Mouse (Mus musculus): ENCODE results near the gene Clint1.

- TF ChIP-seq GATA1 (IDR thresholded peaks at IDR 0.05; ENCODE audit: low read length): no peak
- no peak for TF ChIP-seq TAL1 (IDR thresholded peaks at IDR 0.05; ENCODE audit: low read length)
These were observed 2.0 kb upstream of the Clint1 start for GRCm38 (mm10) chr11:45849859-45850258.

Data from erythroblast, embryonic 14.5 days (primary cell).